Mouse (Mus musculus) erythroblast, embryonic 14.5 days (primary cell): ENCODE measurements around the gene Msl3l2.

ENCODE experiments used
- GATA1 ChIP-seq: IDR thresholded peaks from 2 replicates; pipeline ENCODE4 v1.6.1; 2012; ENCODE audit warnings: low read length, inconsistent platforms, mixed read lengths
- TAL1 ChIP-seq: IDR thresholded peaks from 3 replicates; pipeline ENCODE4 v1.6.1; 2012; ENCODE audit warnings: low read length, inconsistent platforms, mixed read lengths

DNA sequence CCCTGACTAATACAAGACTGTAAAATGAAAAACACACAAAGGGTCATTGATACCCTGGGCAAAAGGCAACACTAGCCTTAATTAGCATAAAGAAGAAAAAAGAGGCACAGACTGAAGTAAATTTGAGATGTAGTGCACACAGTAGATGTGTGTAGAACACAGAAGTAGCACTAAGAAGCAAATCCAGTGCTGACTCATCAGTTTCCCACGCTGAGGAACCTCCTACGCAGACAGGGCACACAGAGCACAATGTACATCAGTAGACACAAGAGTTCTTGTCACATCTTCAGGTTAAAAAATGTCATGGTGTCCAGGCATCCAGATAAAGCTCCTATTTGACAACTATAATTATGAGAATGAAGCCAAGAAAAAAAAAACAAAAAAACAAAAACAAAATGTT, 44.0 kb upstream of the Msl3l2 start:
- TF ChIP-seq TAL1 (no peak), GATA1 (no peak)
